Mouse (Mus musculus): ENCODE results near the gene Trove2.
"Not testable (repeated sequence)": the region's sequence is repeated elsewhere in the genome, so short reads cannot be mapped to it uniquely, and the experiment has no call there.

Trove2 gene

DNA sequence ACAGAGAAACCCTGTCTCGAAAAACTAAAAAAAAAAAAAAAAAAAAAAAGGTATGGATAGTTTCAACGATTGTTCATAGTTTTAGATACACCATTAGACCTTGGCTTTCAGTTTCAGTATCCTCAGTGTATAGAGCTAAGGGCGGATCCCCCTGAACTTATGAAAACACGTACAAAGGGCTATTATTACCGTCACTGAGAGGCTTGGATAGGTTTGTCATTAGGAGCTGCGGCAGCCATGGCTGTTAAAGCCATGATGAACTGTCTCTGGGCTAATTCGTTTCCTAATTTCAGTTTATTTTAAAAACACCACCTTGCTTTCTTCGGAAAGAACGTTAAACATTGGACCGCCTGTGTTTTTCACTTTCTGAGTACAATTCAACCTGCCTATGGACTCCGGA is 38.1 kb downstream of the Trove2 start:
- DNase-seq, result no peak

DNA sequence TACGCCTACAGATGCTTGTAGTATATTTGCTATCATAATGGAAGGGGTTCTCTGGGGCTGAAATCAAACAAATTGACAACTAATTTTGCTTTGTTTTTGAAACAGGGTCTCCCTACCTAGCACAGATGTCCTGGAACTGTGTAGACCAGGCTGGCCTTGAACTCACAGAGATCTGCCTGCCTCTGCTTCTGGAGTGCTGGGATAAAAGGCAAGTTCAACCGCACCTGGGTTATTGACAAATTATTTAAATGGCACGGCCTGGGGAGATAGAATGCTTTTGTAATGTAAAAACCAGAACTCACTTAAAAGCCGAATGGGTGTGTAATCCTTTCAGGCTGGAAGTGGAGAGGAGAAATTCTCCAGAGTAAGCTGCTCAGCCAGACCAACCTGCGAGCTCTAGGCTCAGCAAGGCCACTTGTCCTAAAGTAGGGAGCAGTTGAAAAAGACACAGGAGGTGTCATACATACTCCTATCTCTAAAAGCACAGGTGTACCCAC is 42.9 kb downstream of the Trove2 start:
- no peak for DNase-seq

DNA sequence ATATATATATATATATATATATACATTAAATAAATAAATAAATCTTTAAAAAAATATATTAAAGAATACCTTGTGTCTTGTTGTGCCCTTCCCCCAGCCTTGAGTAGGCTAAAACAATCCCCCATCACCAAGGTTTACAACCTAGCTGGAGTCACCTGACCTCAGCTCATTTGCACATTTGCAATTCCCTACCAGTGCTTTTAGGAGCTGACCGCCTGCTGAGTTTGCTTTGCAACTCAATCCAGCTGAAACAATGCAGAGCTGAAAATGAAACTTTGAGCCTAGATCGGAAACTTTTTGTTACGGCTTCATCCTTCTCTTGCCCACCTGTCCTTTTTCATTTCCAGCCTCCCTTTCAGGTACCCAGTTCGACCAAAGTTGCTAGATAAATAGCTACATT is 45.2 kb downstream of the Trove2 start:
- DNase-seq, result no peak

DNA sequence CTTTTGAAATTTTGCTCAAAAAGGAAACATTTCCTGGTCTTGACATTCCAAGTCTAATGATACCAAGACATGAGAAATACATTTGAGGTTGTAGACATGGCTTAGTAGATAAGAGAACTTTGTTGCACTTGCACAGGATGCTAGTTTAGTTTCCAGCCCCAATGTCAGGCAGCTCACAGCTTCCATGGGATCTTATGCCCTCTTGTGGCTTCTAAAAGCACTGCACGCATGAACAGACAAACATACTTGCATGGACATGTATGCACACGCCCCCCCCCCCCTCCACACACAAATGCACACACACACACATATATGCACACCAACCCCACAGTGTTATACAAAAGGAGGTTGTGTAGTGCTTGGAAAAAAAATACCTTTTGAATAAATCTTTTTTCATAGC is 46.0 kb downstream of the Trove2 start:
- DNase-seq, result peak in 1 of 2 experiments; percentile 30

DNA sequence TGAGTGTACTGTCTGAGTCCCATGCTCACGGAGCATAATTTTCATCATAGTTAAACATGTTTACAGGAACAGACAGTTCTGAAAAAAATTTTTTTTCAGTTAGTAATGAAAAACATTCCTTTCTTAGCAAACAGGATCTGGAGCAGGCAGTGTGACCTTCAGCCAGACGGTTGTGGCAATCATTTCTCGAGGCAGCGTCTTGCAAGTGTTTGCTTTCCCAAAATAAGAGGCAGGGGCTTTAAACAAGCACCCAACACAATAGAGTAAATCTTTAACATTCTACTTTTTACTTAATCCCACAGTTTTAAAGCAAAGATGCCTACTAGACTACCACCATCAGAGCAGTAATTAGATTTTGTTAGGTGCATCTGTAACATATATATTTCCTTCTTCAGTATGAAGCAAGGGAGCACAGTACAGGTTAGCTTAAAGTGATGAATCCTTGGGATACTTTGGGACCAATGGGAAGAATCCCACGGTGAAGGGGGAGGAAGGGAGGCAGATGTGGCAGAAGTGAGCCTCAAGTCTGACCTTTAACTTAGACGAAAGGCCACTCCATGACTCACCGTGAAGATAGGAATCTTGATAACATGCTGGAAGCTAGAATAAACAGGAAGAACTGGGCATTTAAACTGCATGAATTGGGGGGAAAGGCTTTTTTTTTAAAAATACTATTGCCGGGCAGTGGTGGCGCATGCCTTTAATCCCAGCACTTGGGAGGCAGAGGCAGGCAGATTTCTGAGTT is 49.0 kb downstream of the Trove2 start:
- DNase-seq, result no peak

GRCm38 (mm10) chr1:143724456-143725064 is 52.3 kb downstream of the Trove2 start:
- no peak for DNase-seq

GRCm38 (mm10) chr1:143716038-143716437 is 60.8 kb downstream of the Trove2 start, which contains the start of gene Glrx2:
Gene Glrx2 (plus strand): TSS chr1:143716338.
- DNase-seq, result not testable (repeated sequence)

DNA sequence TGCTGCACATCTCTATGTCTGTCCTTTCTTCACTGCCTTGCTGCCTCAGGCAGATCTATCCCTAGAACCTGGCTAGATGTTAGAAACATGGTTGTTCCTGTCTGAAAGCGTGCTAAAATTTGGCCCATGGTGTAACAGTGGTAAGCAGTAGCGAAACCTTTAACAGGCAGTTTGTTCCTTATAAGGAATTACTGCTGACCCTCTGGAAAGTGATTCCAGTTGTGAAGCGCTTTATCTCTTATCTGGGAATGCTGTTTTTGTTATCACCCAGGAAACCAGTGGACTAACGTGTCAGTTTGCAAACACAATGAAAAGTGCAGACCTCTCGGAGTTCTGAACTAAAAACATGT is 66.3 kb downstream of the Trove2 start:
- DNase-seq, result no peak

GRCm38 (mm10) chr1:143709966-143710626 is 66.8 kb downstream of the Trove2 start:
- DNase-seq, result peak in 1 of 2 experiments; percentile 12

GRCm38 (mm10) chr1:143708361-143708760 is 68.5 kb downstream of the Trove2 start:
- no peak for DNase-seq

- DNase-seq, result peak in 1 of 2 experiments; percentile 5
These were observed 69.9 kb downstream of the Trove2 start for GRCm38 (mm10) chr1:143707006-143707405.

- DNase-seq, result peak; percentile 94 to 96
These were observed 74.1 kb downstream of the Trove2 start, which contains the start of gene Cdc73 for GRCm38 (mm10) chr1:143702741-143703262. Gene Cdc73 (minus strand): TSS chr1:143702893.

DNA sequence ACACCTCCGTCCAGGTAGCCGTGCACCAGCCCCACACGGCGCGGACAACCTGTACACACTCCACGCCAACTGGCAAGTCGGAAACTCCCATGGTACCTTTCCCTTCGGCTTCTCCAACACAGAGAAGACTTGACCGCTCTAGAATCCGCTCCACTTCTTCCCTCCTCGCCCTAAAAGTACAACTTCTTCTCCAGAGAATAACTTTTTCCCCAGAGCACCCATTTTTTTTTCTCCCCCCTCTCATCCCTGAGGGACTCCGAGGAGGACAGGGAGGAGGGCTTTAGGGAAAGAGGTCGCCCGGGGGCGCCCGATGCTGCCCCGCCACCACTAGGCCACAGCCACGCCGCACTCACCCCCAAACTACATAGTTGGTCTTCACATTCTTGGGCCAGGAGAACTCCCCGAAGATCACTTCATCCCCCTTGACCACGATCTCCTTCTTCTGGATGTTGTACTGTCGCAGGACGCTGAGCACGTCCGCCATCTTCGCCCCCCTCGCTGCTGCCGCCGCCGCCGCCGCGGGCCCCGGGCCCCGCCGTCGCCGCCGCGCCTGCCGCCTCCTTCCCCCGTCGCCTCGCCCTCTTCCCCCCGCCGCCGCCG is 74.6 kb downstream of the Trove2 start:
- DNase-seq, result peak in 1 of 2 experiments; percentile 25

GRCm38 (mm10) chr1:143701736-143702135 is 75.1 kb downstream of the Trove2 start:
- no peak for DNase-seq
